Mouse (Mus musculus) liver, adult (tissue): ENCODE results near the gene Ngef.

ENCODE experiments used
- GATA4 ChIP-seq: IDR thresholded peaks from 2 replicates; pipeline ENCODE4 v1.6.1; 2014; ENCODE audit warnings: mild to moderate bottlenecking, low read length; ENCODE audit not compliant: insufficient replicate concordance

Ngef gene

DNA sequence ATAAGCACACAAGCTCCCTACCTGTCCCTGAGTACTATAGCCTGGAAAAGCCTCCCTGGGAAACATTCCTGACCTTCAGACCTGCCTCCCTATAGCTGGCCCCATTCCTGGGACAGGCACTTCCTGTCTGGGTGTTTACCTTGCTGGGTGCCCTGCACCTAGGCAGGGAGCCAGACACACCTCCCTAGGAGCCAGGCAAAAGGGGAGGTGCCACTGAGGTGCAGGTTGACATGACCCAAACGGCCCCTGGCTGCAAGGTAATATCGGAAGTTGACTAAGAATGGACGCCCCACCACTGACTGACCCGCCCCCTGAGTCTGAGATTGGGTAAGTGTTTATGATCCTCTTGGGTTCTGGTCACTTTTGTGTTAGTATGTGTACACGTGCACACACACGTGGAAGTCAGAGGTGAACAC, at the start of gene Ngef:
Ngef (minus strand) TSS at position 71 of the 416 bp plus-strand sequence.
- TF ChIP-seq GATA4: no peak

DNA sequence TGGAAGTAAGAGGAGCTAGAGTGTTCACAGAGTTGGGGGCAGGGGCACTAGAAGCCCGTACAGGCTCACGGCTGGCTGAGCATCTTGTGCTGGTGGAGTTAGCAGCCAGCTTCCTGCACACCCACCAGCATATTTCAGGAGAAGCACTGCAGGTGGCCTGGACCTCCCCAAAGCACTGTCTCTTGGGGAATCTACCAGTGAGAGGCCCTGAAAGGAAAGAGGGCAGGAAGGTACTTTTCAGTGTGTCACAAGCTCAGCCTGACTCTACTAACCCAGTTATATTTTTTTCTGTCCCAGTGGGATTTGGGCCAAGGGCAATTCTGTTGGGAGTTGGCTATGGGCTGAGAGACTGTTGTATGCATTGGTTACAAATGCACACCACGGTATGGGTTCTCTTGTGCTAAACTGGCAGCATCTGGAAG, 48.2 kb upstream of the Ngef start:
- TF ChIP-seq GATA4: no peak

DNA sequence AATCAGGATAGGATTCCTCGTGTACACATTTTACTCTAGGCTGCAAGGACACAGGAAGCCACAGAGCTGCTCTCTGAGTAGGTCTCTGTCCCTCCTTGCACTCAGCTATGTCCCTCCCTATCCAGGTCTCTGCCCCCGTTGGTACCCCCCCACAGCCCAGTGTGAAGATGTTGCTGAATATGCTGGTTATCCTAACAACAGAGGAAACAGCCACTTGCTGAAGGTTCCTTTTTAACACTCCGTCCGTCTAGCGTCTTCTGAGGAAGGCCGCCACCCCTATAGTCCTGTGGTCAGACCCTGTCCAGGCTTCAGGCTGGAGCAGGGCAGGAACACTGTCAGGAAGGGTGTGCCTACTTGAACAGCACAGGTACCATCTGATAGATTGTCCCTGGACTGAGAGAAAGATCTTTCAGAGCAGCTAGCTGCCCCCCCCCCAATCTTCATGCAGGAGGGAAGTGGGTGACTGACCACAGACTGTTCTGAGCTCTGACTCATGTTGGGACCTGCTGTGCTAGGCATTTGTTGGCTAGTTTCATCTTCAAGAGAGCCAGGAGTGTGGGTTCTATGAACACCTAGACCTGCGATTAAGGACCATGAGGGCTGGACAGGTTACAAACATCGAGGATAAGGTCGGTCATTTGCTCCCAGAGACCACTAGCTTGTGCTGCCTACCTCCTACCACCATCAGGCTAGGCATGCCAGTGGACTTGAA, 47.6 kb upstream of the Ngef start:
- no peak for TF ChIP-seq GATA4

DNA sequence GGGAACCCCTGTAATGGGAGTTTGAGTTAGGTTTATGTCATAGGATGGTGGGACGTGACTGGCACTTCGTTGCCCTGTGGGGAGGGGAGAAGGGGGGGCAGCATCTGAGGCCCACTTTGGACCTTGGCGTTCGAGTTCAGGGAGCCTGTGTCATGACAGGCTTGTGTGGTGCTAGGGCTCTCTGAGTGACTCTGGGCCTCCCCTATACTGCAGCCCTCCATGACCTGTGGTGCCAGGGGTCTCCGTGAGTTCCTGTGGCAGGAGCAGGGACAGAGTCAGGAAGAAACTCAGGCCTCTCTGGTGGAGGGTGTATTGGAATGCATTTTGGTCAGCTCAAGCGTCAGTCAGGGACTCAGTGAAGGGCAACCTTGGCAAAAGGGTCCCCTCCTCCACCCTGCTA, 47.0 kb upstream of the Ngef start:
- no peak for TF ChIP-seq GATA4

DNA sequence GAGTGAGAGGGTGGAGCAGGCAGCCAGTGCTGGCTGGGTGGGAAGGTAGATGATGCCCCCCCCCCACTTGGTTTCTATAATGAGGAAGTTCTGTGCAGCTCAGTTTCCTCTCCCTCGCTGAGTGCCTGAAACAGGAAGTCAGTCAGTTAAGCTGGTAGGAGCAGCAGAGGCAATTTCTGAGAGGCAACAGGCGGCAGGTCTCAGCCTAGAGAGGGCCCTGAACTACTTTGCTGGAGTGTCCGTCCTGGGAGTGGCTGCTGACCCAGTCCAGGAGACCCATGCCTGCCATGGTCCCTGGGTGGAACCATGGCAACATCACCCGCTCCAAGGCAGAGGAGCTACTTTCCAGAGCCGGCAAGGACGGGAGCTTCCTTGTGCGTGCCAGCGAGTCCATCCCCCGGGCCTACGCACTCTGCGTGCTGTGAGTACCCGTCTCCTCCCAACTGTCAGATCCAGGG, 46.6 kb upstream of the Ngef start, which contains the start of gene Inpp5d:
Inpp5d (plus strand) TSS at position 102 of the 458 bp plus-strand sequence.
- TF ChIP-seq GATA4: no peak

DNA sequence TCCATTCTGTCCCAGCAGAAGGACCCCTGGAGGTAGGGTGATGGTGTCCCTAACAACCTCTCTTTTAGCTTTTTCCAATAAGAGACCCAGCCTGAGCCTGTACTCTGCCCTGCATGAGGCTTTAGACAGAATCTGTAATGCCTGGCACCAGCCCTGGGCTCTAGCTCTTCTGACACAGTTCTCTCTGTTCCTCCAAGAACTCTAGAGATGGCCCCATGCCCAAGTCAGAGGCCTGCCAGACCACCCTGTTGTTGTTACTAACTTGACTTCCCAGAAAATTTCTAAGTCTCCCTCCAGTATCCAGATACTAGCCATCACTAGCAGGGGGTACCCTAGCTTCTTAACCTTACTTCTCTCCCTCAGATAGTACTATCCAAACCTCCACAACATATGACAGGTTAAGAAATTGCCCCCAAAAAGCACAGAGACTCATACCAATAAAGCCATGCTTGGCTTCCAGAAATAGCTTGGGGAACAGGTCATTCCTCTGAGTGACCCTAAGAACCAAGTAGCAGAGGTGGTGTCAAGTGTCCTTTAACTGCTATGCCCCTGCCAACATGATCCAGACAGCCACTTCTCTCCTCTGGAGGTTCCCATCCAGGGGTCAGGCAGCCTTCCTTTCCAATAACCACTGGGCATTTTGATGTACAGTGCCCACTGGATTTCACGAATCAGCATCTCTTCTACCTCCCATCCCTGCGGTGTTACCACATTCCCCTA, 41.1 kb upstream of the Ngef start:
- TF ChIP-seq GATA4: no peak

DNA sequence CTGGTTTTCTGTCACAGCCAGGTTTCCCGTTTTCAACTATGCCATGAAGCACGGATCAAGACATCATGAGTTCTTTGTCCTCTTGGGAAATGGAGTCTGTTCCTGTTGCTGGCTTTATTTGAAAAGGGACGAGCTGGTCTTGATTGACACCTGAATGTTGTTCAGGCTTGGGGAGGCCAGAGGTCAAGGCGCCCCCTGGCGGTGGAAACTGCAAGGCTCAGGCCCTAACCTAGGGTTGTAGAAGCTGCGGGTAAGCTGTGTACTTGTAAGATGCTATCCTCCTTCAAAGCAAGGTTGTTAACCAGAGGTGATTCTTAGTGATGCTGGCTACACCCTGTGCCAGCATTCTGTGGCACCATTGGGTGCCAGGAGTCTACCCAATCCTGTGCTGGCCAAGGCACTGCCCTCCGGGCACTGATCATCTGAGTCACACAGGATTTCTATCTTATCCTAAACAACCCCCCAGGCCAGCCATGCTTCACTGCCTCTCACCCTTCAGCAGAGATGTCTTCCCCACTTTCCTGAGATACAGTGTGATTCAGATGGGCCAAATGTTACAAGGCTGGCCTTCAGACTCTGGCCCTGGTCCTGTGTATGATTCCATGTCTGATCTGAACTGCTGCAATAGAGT, 34.9 kb upstream of the Ngef start:
- TF ChIP-seq GATA4: no peak

DNA sequence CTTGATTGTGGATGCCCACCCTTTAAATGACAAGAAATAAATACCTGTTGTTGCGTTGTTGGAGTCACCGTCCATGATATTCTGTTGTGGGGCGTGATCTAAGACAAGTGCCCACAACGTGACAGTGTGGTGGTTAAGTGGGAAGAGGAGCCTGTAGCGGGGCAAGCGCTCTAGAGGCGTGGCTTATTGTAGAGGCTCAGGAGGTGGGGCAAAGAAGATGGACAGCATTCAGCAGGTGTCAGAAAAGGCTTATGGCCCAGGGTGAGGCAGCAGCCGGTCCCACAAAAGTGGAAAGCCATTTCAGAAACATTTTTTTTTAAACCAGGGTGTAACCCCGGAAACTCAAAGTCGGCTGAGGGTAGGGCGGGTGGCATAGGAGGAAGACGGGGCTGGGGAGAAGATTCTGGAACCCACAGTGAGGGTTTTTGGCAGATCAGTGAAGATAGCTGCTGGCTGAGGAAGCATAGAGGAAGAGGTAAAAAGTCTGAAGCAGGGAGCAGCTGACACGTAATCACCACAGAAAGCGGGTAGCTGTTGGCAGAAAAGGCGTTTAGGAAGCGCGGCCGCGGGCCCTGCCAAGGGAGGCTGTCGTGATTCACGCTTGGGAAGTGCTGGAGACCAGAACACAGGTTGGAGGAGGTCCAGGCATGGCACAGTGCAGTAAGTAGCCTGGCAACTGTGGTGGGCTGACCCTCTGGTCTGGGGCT, 33.9 kb upstream of the Ngef start:
- TF ChIP-seq GATA4: no peak

DNA sequence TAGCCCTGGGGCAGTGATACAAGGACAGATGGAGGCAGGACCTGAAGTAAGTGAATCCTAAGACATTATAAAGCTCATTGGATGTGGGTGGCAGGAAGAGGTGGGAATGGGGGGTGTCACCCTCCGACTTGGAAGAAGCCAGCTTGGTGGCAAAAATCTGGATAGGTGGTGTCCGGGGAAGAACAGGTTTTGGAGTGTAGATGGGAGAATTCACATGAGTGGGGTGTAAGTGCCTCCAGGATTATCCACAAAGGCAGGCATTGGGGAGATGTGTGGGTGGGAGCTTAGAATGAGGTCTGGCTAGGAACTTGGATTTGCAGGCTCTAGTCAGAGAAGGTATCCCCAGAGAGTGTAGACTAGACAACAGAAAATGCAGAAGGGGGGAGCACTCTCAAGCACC, 31.6 kb upstream of the Ngef start:
- TF ChIP-seq GATA4: no peak

DNA sequence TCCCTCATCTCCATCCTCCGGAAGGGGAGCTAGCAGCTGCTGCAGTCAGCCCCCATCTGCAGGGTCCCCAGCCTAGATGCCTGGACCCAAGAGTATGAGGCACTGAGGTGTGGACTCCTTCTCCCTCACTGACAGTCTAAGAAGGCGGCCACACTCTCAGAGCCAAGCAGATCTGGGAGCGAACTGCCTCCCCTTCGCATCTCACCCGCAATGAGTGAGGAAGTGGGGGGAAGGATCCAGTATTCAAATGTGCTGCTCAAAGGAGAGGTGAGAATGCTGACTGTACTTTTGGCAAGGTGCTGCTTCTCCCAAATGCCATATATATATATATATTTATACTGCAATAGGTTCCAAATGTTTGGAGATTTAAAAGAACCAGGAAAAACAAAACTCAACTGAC, 29.7 kb upstream of the Ngef start:
- TF ChIP-seq GATA4: no peak

DNA sequence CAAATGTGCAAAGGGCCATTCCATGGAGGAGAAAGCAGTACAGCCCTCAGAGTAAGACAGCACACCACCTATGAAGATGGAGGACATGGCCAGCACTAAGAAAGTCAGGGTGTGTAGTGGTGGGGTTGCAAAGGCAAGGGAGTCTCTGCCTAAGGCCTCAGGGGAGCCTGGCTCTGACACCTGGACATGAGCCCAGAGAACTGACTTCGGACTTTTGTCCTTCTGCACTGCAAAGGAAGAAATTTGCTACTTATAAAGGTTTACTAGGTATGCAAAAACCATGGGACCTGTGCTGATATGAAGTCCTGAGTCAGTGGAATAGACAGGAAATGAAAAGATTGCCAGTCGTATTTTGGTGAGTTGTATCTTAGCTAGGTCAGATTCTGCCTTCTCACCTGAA, 28.1 kb upstream of the Ngef start:
- no peak for TF ChIP-seq GATA4

DNA sequence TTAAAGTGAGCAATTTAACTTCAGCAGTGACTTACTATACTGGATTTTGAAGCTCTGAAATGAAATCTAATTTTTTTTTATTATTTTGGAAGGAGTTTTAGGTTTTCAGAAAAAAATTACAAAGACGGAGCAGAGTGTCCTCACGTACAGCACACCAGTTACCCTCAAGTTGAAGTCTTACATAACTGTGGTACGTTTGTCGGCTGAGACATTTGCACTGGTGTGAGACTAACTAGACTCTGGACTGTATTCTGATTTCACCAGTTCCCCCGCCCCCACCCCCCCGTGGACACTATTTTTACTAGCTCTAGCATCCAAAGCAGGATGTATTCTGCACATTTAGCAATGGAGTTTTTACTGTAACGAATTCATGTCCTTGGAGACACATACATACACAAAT, 26.9 kb upstream of the Ngef start:
- TF ChIP-seq GATA4: no peak

DNA sequence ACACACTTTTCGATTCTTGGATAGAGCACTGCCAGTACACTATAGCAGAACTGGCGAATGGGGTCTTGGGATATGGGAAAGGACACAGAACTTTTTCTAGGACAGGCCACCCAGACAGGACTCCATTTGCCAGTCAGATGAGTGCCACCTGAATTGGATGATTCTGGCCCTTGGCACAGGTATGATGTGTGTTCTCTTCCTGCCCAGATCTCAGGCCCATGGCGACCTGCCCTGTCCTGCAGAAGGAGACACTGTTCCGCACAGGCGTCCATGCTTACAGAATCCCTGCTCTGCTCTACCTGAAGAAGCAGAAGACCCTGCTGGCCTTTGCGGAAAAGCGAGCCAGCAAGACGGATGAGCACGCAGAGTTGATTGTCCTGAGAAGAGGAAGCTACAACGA, 21.0 kb upstream of the Ngef start:
- no peak for TF ChIP-seq GATA4

DNA sequence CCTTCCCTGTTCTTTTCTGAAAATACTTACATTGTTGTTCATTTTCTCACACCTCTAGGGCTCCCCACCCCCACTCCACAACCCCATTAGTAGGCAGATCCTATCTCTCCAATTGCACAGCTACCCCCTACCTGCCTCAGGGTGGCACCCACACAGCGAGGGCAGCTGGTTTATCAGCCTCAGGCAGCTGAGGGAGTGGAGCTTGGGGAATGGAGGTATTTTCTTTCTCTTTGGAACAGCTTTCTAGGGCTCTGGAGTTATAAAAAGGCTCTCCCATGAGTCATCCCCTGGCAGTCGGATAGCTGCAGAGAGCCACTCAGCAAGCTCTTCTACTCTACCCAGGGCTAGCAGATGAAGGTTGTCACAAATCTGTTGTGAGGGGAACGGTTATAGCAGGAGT, 20.6 kb upstream of the Ngef start:
- TF ChIP-seq GATA4: no peak

DNA sequence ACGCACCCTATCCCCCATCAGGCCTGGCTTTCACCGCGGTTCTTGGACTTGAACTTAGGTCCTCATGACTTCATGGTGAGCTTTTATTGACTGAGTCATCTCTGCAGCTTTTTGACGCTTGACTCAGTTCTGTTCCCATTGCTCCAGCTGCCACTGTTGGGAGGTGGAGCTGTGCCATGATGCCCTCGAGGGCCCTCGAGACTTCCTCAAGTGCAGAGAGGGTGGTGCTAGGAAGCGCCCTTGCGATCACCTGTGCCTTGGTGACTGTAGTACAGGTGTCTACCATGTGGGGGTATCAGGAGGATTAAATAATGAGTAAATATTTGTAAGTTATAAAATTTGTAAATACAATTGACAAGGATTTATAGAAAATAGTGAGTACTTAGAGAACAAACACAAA, 16.3 kb upstream of the Ngef start:
- TF ChIP-seq GATA4: no peak
